Mouse (Mus musculus): ENCODE measurements around the gene Slc25a21.

Gene Slc25a21

GRCm38 (mm10) chr12:56689331-56689730, 507.9 kb downstream of the Slc25a21 start:
- DNase-seq, result no peak

GRCm38 (mm10) chr12:56688920-56689319, 508.4 kb downstream of the Slc25a21 start:
- DNase-seq, result no peak

DNA sequence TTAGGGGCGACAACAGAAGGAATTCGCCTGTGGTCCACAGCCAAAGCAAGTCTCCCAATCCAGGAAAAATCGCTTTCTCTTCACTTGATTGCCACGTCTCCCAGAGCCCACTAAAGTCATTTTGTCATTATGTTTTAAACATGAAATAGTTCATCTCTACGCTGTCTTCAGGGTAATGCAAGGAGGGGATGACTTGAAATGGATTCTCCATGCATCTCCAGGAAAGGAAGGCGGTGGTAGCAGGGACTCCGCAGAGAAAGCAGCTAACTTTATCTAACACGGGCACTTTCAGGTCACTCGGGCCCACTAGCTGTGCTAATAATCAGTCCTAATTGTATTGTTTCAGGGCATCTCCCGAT, 508.8 kb downstream of the Slc25a21 start:
- no peak for DNase-seq

GRCm38 (mm10) chr12:56687640-56688481, 509.4 kb downstream of the Slc25a21 start:
- no peak for DNase-seq

GRCm38 (mm10) chr12:56681096-56681811, 516.0 kb downstream of the Slc25a21 start:
- DNase-seq, result no peak

- DNase-seq, result no peak
Measured at GRCm38 (mm10) chr12:56677620-56678019, 519.7 kb downstream of the Slc25a21 start.

- DNase-seq, result no peak
Measured at GRCm38 (mm10) chr12:56674726-56675125, 522.5 kb downstream of the Slc25a21 start.

DNA sequence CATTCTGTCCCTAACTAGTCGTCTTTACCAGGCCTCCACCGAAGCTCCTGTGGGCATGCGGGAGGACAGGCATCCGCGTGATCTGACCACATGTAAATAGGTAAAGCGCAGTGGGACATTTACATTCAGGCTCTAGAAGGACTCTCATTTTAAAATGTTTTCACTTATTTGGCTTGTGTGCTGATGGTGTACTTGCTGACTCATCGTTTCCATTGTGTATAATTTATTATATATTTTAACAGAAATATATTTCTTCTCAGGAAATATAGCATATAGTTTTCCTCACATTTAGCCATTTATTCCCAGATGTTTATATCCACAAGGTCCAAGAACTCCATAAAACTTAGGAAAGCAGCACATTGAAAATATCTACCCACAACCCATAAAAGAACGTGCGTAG, 526.5 kb downstream of the Slc25a21 start:
- no peak for DNase-seq

DNA sequence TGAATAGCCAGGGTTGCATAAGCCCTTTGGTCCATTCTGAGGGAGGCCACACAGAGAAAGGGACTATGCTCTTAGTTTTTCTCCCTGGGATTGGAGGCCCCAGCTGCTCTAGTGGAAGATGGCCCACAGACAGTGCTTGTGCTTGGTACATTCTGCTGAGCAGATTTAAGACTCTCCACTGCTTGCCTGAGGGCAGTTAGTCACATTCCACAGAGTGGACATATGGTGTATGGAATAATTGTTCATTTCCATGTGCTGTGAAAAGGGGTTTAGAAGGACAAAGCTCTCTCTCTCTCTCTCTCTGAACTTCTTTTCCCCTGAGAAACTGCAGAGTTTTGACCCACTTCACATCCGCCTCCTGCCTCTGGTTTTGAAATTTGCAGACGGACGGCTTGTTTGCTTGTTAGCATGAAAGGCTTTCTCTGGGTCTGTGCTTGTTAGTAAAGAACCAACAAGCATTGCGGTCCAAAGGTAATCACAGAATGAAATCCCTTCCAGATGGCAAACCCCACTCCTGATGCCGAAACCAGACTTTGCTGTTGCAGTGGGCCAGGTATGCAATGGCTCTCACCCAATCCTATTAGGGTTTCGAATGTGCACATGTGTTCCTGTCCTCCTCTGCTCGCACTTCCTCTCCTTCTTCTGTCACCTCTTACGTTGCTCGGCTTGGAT, 527.7 kb downstream of the Slc25a21 start:
- no peak for DNase-seq
